Mouse (Mus musculus): Measurements from ENCODE around the gene Col4a1.

Col4a1 gene

DNA sequence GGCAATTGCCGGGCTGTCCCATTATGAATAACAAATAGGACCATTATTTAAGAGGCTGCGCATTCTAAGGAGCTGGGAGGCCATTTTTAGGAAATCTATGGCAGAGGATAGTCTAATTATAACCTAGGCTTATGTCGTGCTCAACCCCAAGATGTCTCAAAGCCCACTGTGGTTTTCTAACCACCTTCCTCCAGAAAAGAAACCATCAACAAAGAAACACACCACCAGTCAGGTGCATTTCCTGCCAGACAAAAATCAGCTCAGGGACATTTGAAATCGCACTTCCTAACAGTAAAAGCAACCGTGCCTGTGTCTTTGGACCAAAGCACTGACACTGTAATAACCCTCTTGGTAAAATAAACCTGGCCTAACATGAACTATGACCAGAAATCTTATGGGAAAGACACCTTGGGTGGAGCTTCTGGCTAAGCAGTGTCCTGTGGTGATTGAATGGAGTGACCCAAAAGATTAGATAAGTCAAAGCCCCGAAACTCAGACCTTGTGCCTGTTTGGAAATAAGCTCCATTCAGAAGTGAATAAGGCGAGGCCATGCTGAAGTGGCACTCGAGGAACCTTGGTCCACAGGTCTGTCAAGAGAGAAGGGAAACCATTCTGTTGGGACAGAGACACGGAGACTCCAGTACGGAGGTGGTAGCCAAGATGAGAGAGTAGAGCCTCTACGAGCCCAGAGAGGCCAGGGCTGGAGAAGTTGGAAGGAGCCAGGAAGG is 131.0 kb downstream of the Col4a1 start:
- DNase-seq (ENCODE audit: low read depth, low spot score): no peak

DNA sequence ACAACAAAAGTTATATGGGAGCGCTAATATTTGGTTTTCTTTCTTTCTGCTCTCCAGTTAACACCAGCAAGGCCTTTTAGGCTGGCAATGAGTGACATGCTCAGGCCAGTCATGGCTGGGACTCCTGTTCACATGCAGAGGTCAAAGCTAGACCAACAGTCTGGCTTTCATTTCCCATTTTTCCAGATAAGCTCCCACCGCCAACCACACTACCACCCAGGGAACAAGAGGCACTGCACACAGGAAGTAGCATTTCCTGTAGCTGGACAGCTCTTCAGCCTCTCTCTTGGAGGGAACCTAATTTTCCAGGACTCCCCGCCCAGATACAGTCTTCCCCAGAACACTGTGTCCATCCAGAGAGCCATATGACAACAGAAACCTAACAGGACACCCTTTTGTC is 132.8 kb downstream of the Col4a1 start:
- DNase-seq (ENCODE audit: low read depth, low spot score): no peak

DNA sequence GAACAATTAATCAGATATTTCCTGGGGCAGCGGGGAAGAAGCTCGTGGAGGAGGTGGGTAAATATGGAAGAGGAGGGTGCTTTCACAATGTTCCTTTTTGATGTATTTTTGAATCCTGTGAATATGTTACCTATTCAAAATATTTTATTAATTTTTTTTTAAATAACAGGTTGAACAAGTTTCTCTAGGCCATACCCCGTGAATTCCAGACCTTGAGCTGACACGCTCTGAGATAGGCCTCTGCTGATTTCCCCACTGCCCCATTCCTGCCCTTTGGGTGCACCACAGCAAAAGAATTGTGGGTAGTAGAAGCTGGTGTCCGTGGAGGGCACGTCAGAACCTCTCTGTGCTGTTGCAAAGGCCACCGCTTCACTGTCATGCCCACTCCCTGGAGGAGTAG is 136.2 kb downstream of the Col4a1 start:
- DNase-seq (ENCODE audit: low read depth, low spot score): no peak

DNA sequence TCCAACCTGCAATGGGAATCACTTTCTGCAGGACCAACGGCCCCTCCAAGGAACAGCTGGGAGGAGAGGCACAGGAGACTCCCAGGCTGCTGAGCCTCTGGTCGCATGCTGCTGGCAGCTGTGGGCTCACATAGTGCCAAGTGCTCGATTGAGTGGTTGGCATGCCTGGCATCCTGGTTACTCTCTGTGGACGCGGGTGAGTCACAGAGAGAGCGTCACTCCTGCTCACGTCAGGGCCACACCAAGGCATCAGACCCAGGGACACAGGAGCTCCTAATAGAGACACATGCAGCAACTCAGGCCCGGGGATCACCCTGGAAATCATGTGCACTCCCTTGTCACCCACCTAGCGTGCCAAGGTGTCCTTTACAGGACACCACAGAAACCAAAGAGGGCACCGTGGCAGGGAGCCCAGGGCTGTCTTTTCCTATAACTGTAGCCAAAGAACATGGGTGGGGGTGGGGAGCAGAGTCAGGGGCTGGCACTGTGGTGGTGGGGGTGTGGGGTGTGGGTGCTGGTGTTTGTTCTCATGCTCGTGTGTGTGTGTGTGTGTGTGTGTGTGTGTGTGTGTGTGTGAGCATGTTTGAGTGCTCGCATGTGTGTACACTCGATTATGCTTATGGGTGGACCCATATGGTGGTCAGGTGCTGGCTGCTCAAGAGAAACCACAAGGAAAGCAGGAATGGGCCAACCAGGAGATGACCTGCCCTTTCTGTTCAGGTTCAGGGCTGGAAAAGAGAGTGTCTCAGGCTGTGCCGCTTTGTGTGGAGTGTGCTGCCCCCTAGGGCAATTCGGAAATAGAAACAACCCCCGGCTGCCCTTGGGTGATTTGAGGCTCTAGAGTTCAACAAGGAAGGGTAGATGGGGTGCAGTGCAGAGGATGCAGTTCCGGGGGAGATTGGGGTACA is 139.1 kb downstream of the Col4a1 start:
- DNase-seq (ENCODE audit: low read depth, low spot score): peak; percentile 91

DNA sequence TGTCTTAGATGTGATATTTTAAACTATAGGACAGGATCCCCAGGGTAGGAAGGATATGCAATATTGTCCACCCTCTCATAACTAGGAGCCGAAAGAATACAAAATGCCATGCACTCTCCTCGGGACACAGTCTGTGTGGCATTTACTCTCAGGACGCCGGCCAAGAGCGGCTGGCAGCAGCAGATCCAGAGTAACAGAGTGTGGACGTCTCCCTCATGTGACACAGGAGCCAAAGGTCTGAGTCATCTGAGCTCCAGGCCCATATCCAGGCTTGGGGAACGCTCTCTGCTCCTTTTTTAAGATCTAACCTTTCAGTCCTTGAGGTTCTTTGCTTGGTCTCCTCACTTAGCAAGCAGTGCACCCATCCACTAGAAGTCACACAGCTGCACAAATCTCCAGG is 141.1 kb downstream of the Col4a1 start:
- DNase-seq (ENCODE audit: low read depth, low spot score): peak; percentile 94

DNA sequence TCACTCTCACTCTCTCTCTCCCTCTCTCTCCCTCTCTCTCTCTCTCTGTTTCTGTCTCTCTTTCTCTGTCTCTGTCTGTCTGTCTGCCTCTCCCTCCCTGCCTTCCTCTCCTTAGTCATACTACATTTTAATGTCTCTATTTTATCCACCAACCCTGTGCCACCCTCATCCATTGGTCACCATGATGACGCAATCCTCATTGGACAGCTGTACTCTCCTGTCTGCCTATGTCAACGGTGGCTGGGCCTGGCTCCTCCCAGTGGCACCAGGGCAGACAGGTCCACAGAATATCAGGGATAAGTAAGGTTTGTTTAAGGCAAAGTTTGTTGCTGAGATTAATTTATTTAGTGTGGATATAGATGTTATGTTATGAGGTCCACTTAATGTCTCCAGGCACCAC is 143.2 kb downstream of the Col4a1 start:
- DNase-seq (ENCODE audit: low read depth, low spot score): no peak

DNA sequence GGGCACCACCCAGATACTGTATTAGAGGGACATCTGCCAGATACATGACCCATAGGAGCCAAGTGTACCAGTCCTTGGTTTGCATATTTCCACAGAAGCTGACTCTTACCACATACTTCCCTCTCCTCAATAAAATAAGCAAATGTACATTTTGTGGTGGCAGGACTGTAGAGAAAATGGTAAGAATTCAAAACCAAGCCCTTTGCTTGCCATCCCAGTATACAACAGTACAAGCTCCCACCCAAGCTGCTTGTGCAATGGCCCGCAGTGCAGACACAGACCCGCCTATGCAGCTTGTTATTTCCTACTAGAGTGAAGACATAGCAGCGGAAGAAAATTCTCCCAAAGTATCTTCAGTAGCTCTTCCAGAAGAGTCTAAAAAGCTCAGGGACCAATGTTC is 143.8 kb downstream of the Col4a1 start:
- no peak for DNase-seq (ENCODE audit: low read depth, low spot score)

DNA sequence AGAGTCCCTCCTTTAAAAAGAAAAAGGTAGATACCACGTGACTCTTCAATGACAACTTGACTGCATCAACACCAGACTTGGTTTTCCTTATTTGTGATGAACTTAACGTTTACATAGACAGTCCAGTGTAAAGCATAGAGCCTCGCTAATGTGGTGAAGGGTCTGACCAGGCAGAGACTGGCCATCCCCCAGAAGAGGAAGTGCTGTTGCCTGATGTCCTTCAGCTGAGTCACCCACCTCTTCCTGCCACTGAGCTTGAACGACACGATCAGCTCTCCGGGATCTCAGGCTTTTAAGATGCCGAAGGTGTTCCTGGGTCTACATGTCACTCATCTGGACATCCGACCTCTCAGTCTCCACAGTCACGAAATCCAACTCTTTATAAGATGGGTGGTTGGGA is 144.7 kb downstream of the Col4a1 start:
- DNase-seq (ENCODE audit: low read depth, low spot score): no peak

DNA sequence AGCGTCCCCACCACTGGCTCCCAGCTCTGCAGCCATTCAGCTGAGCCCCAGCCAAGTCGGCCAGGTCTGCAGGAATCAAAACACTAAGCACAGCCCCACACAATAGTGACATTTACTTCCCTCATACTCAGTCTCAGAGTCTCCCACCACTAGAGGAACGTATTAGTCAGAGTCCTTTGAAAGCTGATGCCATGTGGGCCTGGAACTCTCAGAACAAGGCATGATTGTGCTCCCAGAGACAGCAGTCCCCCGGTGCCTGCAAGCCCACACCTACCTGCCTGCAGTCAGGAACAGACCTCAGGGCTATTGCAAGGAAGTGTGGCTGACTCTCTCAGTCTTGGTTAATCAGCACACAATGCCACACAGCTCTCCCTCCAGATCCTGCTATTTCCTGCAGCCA is 147.0 kb downstream of the Col4a1 start:
- no peak for DNase-seq (ENCODE audit: low read depth, low spot score)

DNA sequence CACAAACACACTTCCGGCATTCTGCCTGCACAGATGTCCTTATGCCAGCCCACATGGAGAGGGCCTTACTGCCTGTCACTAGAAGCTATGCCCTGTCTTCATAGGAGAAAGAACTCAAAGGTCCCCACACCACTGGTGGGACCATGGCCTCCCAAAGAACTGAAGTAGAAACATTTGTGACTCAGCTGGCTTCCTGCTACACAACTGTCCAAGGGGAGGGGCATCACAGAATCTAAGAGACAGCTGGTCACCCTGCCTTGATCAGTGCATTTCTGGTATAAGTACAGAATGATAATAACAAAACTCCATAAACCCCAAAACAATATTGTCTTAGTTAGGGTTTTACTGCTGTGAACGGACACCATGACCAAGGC is 156.3 kb downstream of the Col4a1 start:
- DNase-seq (ENCODE audit: low read depth, low spot score): no peak

DNA sequence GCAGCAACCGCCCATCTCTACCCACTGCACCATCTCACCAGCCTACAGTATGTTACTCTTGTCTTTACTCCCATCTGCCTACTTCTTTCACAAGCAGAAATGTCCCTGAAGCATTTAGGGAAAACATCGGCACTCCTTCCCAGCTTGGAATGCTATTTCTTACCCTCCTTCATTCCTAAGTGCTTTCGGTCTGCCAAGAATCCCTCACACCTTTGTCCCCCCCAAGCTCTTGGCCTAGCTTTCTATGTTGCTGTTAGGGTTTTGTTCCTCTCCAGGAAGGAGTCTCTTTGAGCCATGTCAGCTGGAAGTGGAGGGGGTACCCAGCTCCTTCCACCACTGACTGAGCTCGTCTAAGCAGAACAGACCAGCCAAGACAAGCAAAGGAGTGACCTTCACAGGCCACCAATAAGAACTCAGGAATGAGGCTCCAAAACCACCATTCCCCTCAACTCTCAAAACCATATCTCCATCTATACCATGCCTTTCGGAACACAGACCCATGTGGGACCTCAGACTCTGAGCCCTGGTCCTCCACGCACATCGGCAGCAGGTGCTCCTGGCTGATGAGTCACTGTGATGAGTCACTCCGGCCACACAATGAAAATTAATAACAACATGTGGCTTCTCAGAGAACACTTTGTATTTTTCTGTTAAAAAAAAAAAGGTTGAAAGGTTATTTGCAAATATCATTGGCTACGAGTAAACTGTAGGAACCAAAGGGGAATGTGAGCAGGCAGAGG is 156.9 kb downstream of the Col4a1 start:
- no peak for DNase-seq (ENCODE audit: low read depth, low spot score)

DNA sequence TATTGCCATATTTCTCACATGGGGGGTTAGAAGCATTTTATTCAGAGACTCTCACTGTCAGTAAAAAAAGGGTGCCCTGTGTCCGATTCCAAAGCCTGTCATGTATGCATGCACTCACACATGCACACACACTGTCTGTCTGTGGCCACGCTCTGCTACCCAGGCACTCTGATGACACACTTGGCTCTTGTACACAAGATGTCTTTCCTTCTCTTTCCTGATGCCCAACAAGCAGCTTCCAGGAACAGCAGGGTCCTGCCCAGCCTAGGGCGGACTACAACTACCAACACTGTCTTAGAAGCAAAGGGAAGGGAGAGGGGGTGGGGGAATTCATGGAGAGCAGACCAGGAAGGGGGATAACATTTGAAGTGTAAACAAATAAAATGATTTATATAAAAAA is 162.4 kb downstream of the Col4a1 start:
- no peak for DNase-seq (ENCODE audit: low read depth, low spot score)

DNA sequence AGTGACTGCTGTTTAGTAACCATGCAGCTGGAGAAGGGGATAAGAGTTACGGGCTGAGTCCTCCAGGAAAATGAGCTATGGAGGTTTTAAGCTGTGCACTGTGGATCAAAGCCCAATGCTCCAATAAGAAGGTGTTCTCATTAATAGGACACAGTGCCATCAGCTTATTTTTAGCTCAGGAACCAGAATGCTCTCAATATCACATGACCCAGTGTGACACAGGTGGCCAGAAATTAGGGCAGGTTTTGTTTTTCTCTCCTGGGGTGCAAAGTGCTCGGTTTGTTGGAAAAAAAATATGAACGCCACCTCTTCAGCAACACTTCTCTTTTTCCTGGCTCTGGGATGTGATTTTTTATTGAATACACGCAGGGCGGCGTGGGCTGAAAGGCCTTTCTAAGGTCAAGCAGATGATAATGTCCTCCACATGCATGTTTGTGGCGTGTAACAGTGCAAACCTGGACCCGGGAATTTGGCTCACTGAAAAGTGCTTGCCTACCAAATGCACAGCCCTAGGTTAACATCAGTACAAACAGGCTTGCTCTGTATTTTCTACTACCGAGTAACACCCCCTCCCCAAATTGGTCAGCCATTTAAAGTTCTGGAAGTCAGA is 163.3 kb downstream of the Col4a1 start:
- no peak for DNase-seq (ENCODE audit: low read depth, low spot score)

DNA sequence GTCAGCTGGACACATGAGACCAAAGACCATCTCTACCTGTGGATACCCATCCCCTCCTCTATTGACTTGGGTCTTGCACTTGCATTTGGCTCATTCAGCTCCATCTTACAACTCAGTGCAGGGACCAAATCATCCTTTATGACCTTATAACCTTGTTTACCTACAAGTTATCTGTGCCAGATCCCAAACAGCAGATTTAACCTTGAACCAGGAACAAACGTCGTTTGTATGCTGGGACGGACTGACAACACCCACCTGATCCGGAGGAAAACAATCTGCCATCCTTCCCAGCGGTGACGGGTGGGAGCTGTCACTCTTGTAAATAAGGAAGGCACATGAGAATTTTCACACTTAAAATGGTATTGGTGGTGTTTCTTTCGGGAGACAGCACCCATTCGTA is 163.8 kb downstream of the Col4a1 start:
- DNase-seq (ENCODE audit: low read depth, low spot score): no peak

Data from skeletal muscle tissue, adult 2 months (tissue).